Mouse (Mus musculus) CH12.LX (cell line): ENCODE measurements around the gene Ica1.

Source experiments
- CHD1 ChIP-seq: IDR thresholded peaks from 2 replicates; pipeline ENCODE4 v1.6.1; 2012; ENCODE audit warnings: low read depth, low read length, improper control_type of control experiment, inconsistent platforms
- CTCF ChIP-seq, 2 experiments: IDR thresholded peaks in 1 of 2; conservative IDR thresholded peaks in 1 of 2; 2 replicates each; pipeline ENCODE4 v1.5.1; 2011 to 2012; ENCODE audit warnings: low read depth in 2 of 2, low read length in 2 of 2, improper control_type of control experiment in 1 of 2, inconsistent platforms in 1 of 2, mild to moderate bottlenecking in 1 of 2, moderate library complexity in 1 of 2
- E2F4 ChIP-seq: IDR thresholded peaks from 2 replicates; pipeline ENCODE4 v1.6.1; 2011; ENCODE audit warnings: low read depth, low read length, improper control_type of control experiment; ENCODE audit not compliant: insufficient replicate concordance
- HCFC1 ChIP-seq: IDR thresholded peaks from 2 replicates; pipeline ENCODE4 v1.6.1; 2012; ENCODE audit warnings: low read depth, mild to moderate bottlenecking, inconsistent platforms, low read length, improper control_type of control experiment
- KAT2A ChIP-seq: IDR thresholded peaks from 2 replicates; pipeline ENCODE4 v1.6.1; 2012; ENCODE audit warnings: low read length, improper control_type of control experiment, inconsistent platforms; ENCODE audit not compliant: insufficient replicate concordance
- MEF2A ChIP-seq: IDR thresholded peaks from 2 replicates; pipeline ENCODE4 v1.6.1; 2014; ENCODE audit warnings: low read depth, mild to moderate bottlenecking, inconsistent platforms, low read length, improper control_type of control experiment, borderline replicate concordance
- POLR2A ChIP-seq: IDR thresholded peaks from 2 replicates; pipeline ENCODE4 v1.6.1; 2011; ENCODE audit warnings: low read depth, mild to moderate bottlenecking, improper control_type of control experiment, low read length
- RAD21 ChIP-seq: IDR thresholded peaks from 2 replicates; pipeline ENCODE4 v1.6.1; 2011; ENCODE audit warnings: low read depth, mild to moderate bottlenecking, low read length, improper control_type of control experiment, moderate library complexity
- SMC3 ChIP-seq: IDR thresholded peaks from 2 replicates; pipeline ENCODE4 v1.6.1; 2011; ENCODE audit warnings: low read depth, low read length, improper control_type of control experiment
- TBP ChIP-seq: conservative IDR thresholded peaks from 2 replicates; pipeline ENCODE4 v1.6.1; 2011; ENCODE audit warnings: low read depth, low read length, improper control_type of control experiment
- USF1 ChIP-seq: IDR thresholded peaks from 2 replicates; pipeline ENCODE4 v1.6.1; 2014; ENCODE audit warnings: low read depth, mild to moderate bottlenecking, inconsistent platforms, low read length, improper control_type of control experiment
- ZC3H11A ChIP-seq: IDR thresholded peaks from 2 replicates; pipeline ENCODE4 v1.6.1; 2012; ENCODE audit warnings: low read depth, mild to moderate bottlenecking, inconsistent platforms, low read length, improper control_type of control experiment
- ZNF384 ChIP-seq: IDR thresholded peaks from 2 replicates; pipeline ENCODE4 v1.6.1; 2012; ENCODE audit warnings: low read depth, low read length, improper control_type of control experiment, inconsistent platforms

- TF ChIP-seq KAT2A (no peak), RAD21 (no peak), E2F4 (no peak), CTCF (conservative IDR thresholded peaks at IDR 0.05 in 1 of 2, IDR thresholded peaks at IDR 0.05 in 1 of 2; ENCODE audit: low read depth in 2 of 2, low read length in 2 of 2) (no peak), SMC3 (no peak), ZC3H11A (no peak), POLR2A (no peak), CHD1 (no peak), ZNF384 (no peak), MEF2A (no peak), HCFC1 (no peak), TBP (no peak), USF1 (no peak)
Observed at GRCm38 (mm10) chr6:8660076-8660475, 118.2 kb downstream of the Ica1 start.
